Mouse (Mus musculus) T-cell, adult 2 months (primary cell): ENCODE measurements around the gene Olfr374.
"Not testable (repeated sequence)": the region's sequence is repeated elsewhere in the genome, so short reads cannot be mapped to it uniquely, and the experiment has no call there.

Source experiments
- DNase-seq: peaks from one replicate; pipeline ENCODE4 v3.0.0; 2022; ENCODE audit warnings: low spot score

The Olfr374 gene

DNA sequence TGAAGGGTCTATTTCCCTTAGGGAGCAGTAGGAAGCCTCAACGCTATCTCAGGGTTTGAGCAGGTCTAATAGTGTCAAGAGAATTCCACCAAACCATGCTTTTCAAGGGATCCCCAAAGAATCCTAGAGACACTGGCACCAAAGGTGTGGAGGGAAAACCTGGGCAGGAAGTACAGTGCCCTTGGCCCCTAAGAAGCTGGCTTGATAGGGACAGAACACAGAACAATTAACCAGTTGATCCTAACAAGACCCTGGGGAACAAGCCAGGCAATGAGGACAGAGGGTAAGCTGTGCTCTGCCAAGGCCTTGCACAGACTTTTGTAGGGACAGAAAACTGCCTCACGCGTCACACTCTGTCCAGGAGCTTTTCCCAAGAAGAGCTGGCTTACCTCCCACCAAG lies at the start of gene Olfr374:
Olfr374 (plus strand) TSS at position 301 of the 400 bp plus-strand sequence.
- no peak for DNase-seq

- not testable (repeated sequence) for DNase-seq
Observed at GRCm38 (mm10) chr8:72057643-72058042, 49.2 kb upstream of the Olfr374 start.

GRCm38 (mm10) chr8:72066819-72067399 lies 39.9 kb upstream of the Olfr374 start:
- DNase-seq = peak; percentile 12

- DNase-seq = not testable (repeated sequence)
Observed at GRCm38 (mm10) chr8:72082877-72083276, 24.0 kb upstream of the Olfr374 start, which contains the start of gene Olfr373. Gene Olfr373 (plus strand): TSS chr8:72083177.

DNA sequence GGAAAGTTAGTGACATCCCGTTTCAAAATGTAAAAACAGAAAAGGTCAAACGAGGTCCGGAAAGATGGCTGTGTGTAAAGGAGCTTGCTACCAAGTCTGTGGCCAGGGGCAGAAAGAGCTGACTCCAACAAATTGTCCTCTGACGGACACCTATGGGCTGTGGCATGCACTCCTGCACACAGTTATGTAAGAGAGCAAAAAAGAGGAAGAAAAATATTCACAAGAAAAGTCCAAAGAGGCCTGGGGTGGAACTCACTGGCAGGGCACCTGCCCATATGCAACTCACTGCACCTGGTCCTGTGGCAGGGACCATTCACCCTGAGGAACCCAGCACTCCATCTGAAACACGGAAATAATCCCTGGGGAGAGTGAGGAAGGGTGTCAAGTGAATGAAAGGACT lies 22.1 kb upstream of the Olfr374 start:
- DNase-seq = no peak

- DNase-seq = not testable (repeated sequence)
Observed at GRCm38 (mm10) chr8:72087611-72088010, 19.2 kb upstream of the Olfr374 start.

DNA sequence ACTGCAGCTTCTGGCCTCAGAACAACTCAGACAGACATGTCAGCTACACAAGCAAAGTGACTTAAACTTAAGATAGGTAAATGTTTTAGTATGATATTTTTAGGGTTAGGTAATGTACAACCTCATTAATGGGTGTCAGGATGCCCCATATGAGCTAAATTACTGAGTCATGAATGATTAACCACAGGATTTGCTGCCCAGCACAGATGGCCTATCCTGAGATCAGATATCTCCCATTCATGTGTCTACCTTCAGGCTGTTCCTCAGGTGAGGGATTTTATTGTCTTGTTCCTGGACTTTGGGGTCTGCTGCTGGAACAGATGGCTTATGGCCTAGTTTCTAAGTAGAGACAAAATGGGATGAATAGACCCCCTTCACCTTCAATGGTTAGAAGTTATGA lies 10.1 kb upstream of the Olfr374 start:
- DNase-seq = not testable (repeated sequence)

DNA sequence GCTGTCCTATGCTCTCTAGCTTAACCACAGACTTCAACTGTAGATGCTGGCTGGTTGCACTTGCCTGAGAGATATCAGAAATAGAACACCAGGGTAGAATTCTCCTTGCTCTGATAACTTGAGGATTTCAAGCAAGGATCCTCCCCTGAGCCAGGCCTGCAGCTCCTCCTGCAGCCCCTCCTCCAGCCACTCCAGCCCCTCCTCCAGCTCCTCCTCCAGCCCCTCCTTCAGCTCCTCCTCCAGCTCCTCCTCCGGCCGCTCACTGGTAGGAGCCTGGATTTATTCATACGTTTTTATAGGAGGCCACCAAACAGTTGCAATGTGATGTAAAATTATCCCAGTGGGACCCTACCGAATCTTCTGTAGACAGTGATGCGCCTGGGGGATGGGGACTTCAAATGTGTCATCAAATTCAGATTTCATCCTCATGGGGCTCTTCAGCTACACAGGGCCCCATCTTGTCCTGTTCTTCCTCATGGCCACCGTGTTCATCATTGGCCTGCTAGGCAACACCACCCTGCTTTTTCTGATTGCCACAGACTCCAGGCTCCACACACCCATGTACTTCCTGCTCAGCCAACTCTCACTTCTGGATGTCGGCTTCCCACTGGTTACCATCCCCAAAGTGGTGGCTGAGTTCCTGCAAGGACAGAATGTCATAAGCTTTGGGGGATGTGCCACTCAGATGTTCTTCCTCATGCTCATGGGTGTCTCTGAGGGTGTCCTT lies 7.3 kb upstream of the Olfr374 start:
- DNase-seq = not testable (repeated sequence)

GRCm38 (mm10) chr8:72105165-72105564 lies 1.7 kb upstream of the Olfr374 start:
- DNase-seq = no peak

GRCm38 (mm10) chr8:72110876-72111275 lies 4.0 kb downstream of the Olfr374 start:
- no peak for DNase-seq

DNA sequence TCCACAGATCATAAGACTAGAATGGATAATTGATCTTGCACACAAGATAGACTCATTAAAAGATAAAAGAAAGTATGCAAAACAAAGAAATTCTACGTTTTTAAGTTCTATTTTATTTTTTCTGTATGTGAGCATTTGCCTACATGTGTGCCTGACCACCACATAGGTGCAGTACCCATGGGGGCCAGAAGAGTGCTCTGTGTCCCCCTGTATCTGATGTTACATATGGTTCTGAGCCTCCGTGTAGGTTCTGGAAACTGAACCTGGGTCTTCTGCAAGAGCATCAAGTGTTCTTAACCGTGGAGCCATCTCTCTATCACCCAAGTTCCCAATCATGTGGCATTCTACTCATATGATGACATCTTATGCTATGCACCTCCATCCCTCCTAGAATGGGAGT lies 5.6 kb downstream of the Olfr374 start:
- DNase-seq = peak; percentile 15

DNA sequence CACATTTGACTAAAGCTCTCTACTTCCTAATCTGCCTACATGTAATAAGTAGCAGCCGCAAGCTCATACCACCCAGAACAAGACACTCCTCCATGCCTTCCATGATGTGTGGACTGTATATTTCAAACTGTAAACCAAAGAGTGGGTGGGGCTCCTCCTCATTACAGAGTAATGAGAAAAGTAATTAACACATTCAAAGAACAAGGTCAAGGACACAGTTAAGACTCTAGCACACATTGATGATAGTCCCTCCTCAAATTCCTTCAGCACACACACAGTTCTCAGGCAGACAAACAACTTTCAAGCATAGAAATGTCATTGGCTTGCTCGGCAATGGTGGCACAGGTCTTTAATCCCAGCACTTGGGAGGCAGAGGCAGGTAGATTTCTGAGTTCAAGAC lies 8.4 kb downstream of the Olfr374 start:
- DNase-seq = no peak

DNA sequence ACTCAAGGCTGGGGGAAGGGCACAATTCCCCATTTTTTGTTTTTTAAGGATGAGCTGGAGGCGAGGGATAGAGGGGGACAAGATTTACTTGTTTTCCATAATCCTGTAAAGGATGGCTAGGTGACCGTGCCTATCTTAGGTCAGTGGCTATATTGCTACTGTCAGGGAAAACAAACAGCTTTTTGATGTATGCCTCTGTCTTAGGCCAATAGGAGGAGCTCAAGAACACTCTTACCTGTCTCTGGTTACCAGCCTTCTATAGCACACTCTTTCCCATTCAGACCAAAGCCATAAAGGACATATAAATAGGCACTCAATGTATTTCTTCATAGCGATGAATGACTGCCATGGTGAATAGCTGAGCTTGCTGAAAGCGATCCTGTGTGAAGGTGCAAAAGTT lies 11.8 kb downstream of the Olfr374 start:
- DNase-seq = no peak

GRCm38 (mm10) chr8:72121486-72121885 lies 14.6 kb downstream of the Olfr374 start:
- not testable (repeated sequence) for DNase-seq

DNA sequence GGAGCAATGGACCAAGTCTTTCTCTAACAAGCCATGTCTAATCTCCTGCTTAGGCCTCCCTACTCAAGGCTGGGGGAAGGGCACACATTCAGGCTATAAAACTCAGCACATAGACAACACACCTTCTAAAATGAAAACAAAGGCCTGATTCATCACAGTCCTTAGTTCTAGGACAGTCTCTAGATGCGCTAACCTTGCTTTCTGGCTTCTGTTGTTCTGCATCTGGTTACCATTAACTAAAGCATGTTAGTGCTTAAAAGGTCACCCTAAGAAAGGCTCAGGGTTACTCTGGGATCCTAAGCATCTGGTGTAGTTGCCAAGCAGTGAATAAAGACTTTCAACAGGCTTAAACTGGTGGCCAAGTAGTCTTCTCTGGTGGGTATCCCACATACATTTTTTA lies 15.2 kb downstream of the Olfr374 start:
- no peak for DNase-seq

DNA sequence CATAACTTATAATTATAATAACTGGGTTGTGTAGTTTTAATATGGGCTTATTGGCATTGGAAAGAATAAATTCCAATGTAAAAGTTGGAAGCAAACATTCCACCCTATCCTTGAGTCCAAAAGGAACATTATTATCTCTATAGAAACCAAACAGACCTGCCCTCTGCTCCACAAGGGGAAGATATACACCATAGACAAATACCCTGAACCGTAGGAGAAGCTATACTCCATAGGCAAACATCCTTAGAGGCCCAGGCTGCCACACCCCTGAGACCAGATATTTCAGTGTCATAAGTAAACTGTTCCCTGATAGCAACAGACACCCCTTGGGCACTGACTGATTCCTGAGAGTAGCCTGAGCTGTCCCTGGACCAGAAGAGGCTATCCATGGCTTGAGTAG lies 21.0 kb downstream of the Olfr374 start:
- no peak for DNase-seq

GRCm38 (mm10) chr8:72131251-72131650 lies 24.4 kb downstream of the Olfr374 start:
- no peak for DNase-seq

DNA sequence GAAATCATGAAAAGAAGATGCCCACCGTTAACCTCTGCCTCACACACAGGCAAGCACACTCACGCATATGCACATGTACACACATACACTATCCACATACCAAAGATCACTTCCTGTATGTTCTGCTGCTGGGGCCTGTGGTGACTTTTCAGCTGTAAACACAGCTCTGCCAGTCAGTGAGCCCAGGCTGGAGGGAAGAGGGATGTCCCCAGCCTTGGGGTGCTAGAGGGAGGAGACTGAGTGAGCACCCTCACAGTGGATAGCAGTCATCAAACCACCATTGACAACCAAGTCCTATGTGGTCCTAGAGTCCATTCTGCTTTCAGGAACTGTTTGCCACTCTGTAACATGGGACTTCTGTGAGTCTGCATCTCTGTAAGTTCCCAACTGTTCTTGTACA lies 25.1 kb downstream of the Olfr374 start:
- peak; percentile 69 for DNase-seq

DNA sequence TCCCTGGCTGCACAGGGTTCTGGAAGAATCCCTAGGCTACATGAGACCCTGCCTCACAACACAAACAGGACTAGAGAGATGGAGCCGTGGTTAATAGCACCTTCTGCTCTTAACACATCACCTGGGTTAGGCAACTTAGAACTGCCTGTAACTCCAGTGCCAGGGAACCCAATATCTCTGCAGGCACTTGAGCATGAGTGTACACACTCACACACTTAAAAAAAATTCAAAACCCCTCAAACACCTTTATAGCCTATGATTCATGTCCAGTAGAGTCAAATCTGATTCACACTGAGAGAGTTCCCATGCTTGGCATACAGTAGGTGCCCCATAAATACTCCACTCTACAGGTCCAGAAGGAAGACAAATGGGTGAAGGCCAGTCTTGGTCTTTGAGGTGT lies 25.6 kb downstream of the Olfr374 start:
- no peak for DNase-seq

GRCm38 (mm10) chr8:72132891-72133290 lies 26.1 kb downstream of the Olfr374 start:
- no peak for DNase-seq

- DNase-seq = no peak
Observed at GRCm38 (mm10) chr8:72133507-72133906, 26.7 kb downstream of the Olfr374 start.

- peak; percentile 70 for DNase-seq
Observed at GRCm38 (mm10) chr8:72134756-72135445, 28.1 kb downstream of the Olfr374 start, which contains the start of gene Tpm4. Gene Tpm4 (plus strand): TSS chr8:72134975.
